Mouse (Mus musculus): ENCODE data around the gene Pla2g4b.

Gene Pla2g4b

DNA sequence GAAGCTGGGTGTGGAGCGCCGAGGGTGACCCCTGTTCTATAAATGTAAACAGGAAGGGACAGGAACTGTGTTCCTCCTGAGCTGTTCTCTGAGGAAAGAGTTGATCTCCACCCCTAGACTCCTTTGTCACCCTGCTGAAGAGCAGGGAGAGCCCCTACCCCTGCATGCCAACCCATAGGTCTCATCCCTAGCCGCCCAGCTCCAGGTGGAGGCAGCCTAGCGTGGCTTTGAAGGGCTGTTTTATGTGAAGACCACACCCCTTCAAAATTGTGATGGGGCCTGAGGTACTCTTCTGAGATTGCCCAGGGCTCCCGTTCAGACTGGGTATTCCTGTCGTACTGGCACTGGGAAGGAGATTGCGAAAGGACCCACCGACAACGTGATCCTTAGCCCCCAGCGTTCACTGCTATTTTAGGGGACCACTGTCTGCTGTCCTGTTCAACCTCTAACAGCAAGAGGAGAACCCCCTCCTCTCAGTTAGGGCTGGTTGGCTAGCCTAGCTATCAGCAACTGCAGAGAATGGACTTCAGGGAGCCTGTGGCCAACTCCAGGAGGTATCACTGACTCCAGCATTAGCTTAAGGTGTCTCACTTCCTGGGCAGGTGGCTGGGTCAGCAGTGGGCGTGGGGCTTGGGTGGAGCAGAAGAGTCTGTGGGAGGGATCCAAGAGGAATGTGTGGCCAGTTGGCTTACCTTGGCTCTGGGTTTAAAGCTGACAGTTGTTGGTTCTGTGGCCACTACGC lies at the start of gene Pla2g4b:
Gene Pla2g4b, plus strand, starts transcription at position 692 of the 742 bp plus-strand sequence.
- DNase-seq (ENCODE audit: low spot score in 2 of 2): no peak

DNA sequence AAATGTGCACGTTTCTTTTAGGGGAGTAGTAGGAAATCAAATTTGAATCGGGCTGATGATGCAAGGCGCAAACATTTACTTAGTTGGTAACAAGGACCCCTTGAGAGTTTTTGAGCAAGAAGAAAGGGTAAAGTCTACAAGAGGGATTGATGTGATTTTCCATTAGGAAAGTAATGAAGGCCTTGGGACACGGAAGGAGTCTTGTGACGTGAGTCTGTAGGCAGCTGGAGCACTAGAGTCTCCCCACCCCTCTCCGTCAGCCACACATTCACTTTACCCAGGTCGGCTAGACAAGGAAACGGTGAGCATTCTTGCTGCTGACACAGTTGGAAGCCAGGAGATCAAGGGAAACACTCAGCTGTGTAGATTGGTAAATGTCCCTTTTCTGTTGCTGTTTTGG lies 47.3 kb upstream of the Pla2g4b start:
- DNase-seq (ENCODE audit: low spot score in 2 of 2): no peak

DNA sequence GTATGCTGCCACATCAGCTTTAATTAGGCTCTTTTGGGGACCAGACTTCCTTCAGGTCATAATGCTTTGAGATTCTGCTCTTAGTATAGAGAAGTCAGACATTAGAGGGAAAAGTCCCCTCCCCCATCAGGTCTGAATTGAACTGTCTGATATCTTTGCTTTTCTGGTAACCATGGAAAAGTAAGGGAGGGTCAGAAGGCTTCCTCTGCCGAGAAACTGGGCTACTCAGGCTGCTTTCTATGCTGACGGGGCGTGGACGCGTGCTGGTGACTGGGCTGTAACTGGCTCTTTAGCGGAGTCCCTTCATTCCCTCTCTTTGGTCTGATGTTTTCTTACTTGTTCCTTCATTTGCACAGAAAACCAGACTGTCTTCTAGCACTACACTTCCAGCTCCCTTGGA lies 46.8 kb upstream of the Pla2g4b start:
- no peak for DNase-seq (ENCODE audit: low spot score in 2 of 2)

DNA sequence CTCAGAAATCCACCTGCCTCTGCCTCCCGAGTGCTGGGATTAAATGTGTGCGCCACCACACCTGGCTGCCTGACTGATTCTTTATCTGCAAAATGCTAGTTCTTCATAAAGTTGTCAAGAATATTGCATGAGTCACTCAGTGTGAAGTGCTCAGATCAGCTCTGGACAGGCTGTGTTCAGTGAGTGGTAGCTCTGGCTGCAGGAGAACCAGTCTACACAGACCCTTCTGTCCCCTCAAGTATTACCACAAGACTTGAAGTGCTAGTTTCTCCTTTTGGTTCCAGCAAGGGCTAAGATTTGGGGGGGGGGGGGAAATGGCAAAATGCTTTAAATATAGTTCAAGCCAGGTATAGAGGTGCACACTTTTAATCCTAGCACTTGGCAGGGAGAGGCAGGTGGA lies 45.8 kb upstream of the Pla2g4b start:
- DNase-seq (ENCODE audit: low spot score in 2 of 2): no peak

DNA sequence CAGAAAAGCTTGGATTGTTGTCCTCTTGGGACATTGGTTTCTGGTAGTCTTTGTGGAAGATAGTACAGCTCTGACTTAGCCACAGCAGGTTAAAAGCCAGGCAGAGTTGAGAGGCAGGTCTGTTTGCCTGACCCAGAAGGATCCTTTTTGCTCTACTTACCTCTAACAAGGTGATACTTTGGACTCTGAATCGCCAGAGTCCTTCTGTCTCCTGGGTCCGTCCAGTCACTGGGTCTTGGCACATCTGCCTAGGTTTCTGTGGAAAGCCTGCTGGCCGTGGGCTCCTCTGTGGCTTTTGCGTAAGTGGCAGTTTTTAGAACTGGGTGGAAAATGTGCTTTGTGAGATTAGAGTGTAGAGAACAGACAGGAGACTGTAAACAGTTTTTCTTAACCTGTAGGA lies 44.3 kb upstream of the Pla2g4b start:
- no peak for DNase-seq (ENCODE audit: low spot score in 2 of 2)

DNA sequence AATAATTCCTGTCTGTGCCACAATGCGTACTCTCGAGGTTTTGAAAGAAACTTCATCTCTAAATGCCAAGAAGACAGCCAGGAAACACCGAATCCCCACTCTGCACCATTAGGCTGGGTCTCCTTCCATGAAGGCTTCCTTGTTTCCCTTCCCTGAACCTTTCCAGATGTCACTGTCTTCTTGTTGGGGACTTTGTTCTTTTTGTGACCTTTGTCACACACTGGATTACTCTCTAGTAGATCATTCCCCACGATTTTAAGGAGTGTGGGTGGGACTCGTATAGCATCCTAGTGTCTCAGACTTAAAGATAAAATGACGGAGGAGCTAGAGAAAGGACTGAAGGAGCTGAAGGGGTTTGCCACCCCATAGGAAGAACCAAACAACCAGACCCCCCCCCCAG lies 42.3 kb upstream of the Pla2g4b start:
- DNase-seq (ENCODE audit: low spot score in 2 of 2): no peak

DNA sequence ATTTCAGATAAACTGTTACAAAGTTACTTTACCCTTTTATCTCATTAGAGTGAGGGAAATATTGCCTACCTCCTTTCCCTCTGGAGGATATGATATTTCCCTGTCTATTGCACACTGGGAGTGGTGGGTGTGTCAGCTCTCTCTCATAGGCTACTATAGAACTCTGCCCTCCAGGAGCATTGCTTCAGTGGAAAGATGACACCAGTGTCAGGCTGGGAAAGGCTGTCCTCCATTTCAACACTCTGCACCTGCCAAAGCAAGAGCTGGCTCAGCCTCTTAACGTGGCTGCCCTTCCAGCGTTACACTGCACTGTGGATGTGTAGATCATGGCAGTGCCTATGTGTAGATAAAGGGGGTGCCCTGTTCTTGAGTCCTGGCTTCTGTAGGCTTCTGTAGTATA lies 40.9 kb upstream of the Pla2g4b start:
- DNase-seq (ENCODE audit: low spot score in 2 of 2): no peak

DNA sequence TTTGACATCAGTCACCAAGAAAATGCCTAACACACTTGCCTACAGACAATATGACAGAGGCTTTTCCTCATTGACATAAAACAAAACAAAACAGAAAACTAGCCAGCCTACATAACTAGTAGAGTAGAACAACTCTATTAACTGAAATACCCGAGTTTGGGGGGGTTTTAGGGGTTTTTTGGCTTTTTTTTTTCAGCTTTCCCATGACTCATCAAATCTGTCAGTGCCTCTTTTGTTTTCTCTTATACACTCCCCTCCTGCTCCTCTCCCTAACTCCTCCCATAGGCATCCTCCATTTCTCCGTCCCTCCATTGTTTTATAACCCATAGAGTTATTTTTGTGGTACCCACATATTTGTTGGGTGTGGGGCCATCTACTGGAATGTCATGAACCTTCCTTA lies 39.7 kb upstream of the Pla2g4b start:
- DNase-seq (ENCODE audit: low spot score in 2 of 2): no peak

DNA sequence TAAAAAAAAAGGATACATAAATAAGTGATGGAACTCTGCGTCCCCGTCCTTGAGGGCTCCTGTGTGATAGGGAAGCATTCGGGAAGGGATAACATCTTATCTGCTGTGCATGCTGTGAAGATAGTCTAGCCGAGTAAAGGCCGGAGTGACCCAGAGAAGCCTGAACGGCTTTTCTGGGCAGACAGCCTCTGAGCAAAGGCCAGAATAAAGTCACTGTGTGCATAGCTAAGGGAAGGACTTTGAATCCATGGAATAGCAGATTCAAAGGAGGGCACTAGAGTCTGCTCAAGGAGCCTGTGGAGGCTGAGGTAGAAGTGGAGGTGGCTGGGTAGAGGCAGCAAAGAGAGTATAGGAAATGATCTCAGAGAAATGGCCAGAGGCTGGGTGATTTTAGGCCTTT lies 38.4 kb upstream of the Pla2g4b start:
- no peak for DNase-seq (ENCODE audit: low spot score in 2 of 2)

DNA sequence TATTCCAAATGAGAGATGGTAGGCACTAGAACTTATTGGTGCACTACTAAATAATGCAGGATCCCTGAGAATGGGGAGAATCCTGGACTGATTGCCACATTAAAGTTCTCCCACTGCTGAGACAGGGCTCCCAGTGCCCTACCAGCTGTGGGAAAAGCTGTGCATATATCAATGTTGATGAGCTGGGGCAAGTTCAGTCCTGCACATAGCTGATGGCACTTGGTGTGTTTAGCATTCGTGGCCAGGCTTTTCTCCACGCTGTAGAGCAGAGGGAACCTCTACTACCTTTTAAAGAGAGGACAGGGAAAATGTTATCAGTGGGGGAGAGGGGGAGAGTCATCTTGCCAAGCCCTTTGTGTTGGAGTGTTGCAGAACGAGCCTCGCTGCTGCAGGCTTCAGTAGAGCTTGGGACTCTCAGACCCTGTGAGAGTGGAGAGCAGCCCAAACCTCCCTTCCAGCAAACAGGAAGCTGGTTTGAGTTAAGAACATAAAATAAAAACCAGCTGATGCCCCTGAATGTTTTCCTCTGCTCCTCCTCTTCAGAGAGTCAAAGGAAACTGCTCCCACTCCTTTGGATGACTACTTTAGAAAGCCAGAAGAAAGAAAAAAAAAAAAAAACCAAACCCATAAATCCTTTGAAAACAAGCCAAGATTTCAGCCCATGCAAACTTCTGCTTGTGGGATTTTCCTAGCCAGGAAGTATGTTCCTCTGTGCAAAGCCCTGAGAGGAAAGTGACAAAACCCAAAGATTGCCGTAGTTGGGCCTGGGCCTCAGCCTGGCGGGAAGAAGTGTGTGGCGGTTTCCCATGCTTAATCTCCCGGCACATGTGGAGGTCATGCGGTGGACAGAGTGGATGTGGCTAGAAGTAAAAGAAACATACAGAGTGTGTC lies 37.6 kb upstream of the Pla2g4b start:
- DNase-seq (ENCODE audit: low spot score in 2 of 2): no peak

DNA sequence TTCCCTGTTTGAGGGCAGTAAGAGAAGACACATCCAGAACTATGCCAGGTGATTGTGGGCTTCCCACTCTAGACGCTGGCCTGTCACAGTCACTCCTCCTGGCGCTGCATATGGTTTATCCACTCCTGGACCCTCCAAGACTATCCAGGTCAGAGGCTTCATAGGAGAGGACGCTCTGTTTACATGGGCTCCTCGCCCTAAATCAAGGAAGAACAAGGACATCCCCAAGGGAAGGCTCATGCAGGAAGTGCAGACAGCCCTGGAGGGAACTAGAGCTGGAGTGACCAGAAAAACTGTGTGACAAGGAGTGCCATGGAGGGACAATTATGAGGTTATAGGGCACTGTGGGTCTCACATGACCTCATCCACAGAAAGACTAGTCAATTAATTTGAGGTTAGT lies 35.9 kb upstream of the Pla2g4b start:
- DNase-seq (ENCODE audit: low spot score in 2 of 2): no peak

DNA sequence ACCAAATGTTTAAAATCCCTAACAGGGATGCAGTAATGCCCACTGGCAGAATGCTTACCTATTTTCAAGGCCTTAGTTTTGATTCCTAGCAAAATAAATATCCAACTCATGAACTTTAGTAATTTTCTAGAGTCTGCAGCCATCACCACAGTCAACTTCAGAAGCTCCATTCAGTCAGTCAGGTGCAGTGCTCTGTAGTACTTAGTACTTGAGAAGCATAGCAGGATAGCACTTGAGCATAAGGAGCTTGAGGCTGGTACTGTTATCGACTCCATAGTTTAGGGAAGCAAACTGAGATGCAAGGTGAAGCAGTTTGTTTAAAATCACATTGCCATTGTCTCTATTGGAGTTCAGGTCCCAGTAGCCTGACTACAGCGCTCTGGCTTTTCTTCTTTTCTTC lies 33.5 kb upstream of the Pla2g4b start:
- no peak for DNase-seq (ENCODE audit: low spot score in 2 of 2)

DNA sequence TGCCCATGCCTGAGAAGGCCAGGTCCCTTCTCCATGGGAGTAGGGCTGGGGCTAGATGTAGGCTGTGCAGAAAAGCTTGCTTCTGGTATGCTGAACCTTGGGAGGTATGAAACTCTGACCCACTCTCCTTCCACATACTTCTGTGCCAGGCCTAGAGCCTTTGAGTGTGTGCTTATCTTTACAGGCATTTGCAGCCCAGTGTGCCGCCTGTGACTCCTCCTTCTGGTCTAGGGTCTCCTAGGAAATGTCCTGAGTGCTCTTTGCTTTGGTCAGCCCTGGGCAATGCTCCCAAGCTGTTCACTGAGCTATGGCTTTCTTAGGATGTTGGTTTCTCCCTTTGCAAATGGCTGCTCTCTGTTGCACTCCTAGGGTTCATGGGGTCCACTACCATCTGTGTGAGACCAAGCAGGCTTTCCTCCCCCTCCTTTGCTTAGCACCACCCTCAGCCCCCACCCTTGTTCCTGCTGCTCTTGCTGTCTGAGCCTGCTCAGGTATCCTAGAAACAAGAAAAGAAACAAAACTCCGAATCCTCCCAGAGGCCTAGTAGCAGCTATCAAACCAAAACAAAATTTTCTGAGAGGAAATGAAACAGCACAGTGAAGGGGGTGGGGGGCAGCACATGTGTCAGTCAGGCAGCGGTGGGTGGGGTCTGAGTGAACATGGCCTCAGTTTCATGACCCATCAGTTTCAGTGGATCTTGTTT lies 32.2 kb upstream of the Pla2g4b start:
- DNase-seq (ENCODE audit: low spot score in 2 of 2): no peak

DNA sequence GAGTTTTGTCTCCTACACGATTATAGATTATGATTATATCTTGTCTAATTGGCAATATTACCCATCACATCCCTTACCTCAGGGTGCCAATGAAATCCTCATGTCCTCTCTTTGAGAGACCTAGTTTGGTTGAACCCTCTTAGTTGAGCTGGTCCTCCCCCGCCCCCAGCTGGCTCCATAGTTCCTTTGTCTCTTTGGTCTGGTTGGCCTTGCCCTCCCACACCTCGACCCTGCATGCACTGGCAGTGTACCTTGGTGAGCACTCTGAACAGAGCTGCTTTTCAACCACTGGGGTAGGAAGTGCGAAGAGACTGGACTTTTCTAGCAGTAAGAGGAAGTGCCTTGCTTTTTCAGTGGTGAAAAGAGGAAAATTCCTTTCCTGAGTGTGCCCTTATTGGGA lies 31.3 kb upstream of the Pla2g4b start:
- DNase-seq (ENCODE audit: low spot score in 2 of 2): no peak

DNA sequence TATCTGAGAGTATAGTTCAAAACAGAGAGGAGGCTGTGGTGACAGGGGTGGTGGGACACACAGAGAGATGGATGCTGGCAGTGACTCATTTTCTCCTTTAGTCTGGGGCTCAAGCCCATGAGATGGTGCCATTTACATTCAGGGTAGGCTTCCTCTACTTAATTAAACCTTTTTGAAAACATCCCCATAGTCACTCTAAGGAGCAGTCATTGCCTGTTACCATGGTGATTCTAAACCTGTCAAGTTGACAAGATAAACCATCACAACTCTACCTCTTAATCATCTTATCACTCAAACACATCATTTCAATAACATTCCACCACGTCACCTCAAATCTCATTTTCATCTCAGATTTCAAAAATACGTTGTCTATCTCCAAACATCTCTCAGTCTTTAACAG lies 29.2 kb upstream of the Pla2g4b start:
- DNase-seq (ENCODE audit: low spot score in 2 of 2): no peak

DNA sequence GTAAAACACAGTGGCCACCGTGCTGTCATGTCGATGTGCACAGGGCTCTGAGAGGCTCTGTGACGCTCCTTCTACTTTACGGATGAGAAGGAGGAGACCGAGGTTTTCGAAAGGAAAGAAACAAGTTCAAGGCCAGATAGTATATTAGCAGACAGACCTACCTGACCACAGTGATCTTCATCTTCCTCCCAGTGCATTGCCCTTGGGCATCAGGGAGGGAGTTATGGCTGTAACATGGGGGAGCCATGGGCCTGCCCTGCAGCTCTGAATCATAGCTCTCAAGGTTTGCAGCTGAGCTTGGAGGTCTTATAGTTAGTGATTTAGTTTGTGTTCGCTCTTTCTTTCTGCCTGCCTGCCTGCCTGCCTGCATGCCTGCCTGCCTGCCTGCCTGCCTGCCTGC lies 26.5 kb upstream of the Pla2g4b start:
- no peak for DNase-seq (ENCODE audit: low spot score in 2 of 2)

DNA sequence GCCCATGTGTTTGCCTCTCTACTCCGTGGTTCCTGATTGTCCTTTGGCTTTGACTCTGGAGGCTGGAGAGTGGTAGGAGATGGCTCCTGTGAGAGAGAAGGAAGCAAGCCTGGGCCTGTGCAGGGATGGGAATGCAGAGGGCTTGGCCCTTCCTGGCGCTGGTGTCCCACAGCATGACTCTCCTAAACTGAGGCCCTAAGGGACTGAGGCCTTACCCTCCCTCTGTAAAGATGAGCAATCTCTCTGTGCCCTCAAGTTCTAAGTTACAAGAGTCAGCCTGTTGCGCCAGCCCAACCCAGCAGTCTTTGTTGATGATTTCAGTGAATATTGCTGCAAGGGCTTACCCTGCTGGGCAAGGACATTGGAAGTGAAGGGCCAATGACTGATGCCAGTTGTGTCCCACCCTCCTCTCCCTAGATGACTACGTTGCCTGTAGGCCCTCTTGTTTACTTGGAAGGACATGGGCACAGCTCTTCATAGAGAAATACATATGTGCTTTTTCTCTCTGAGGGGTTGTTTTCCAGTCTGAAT lies 25.5 kb upstream of the Pla2g4b start:
- DNase-seq (ENCODE audit: low spot score in 2 of 2): no peak

DNA sequence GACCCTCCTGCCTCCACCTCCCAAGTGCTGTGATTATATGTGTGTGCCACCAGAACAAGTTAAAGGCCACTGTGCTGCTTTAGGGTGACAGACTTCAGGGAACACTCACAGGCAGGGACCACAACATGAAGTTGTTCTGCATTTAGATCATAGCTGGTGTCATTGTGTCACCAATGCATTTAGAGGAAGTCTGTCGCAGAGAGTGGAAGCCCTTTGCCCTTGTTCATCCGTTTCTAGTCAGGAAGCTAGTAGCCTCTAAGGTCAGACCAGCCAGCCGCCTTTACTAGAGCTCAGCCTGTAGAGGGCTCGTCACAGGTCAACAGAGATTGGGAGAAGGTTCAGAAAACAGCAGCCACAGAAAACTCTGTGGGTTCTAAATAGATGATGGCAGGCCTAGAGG lies 24.5 kb upstream of the Pla2g4b start:
- DNase-seq (ENCODE audit: low spot score in 2 of 2): no peak

DNA sequence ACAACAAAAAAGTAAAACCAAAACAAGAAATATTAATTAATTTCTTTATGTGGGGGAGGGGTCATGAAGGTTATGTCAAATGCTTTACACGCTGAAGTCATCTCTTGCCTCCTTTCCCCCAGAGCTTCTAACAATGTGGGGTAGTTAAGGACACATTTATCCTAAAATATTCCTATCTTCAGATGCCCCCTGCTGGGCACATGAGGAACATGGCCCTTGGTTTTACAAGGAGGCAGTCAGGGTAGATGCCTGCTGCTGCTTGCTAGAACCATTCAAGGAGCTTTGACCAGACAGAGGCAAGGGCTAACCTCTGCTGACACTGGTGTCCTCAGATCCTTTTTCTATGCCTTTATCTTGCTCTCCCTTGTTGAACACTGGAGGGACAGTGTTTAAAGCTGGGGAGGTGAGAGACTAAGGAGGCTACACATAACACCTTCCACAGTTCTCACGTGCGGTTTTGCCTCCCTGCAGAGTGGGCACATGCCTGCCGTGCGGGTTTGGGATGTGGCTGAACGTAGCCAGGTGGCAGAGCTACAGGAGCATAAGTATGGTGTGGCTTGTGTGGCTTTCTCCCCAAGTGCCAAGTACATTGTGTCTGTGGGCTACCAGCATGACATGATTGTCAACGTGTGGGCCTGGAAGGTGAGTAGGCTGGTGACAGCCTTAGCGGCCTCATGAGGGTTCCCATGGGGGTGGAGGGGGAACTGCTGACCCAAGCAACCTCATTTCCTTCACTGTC lies 21.6 kb upstream of the Pla2g4b start:
- DNase-seq (ENCODE audit: low spot score in 2 of 2): peak; percentile 66 to 67

DNA sequence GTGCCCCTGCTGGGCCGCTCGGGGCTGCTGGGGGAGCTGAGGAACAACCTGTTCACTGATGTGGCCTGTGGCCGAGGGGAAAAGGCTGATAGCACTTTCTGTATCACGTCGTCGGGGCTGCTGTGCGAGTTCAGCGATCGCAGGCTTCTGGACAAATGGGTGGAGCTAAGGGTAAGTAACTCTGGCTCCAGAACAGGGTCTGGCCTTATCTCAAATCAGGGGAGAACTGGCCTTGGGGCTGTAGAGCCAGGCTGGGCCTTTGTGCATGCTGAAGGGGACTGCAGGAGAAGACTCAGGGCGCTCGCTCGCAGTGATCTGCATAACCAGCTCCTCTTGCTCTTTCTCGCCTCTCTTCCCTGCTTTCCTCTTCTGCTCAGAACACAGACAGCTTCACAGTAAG lies 20.3 kb upstream of the Pla2g4b start:
- no peak for DNase-seq (ENCODE audit: low spot score in 2 of 2)

DNA sequence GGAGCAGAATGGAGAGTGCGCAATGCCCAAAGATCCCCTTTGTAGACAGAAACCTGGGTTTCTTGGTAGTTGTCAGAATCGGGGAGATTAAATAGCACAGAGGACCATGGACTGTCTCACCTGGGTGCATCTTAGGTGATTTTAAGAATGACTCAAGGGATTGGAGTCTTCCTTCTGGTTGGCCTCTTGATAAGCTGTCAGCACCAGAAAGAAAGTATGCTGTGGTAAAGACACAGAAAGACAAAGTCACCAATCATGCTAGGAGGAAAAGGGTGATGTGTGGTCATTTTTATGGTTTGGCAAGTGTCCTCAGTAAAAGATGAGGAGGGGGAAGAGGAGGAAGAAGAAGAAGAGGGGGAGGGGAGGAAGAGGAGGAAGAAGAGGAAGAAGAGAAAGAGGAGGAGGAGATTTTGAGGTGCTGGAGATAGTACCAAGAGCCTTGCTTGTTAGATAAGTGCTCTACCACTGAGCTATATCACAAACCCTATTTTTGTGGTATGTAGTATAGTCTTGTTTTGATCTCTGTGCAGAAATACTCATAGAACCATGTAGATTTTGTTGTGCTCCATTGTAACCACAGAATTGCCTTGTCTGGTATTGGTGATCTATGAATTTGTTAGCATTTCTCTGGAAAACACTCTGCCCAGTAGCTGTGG lies 19.3 kb upstream of the Pla2g4b start:
- no peak for DNase-seq (ENCODE audit: low spot score in 2 of 2)

All from right cerebral cortex, adult 2 months (tissue).